Mouse (Mus musculus): ENCODE measurements around the gene Fam19a5.

Gene Fam19a5

GRCm38 (mm10) chr15:87765876-87766275, 221.8 kb downstream of the Fam19a5 start:
- DNase-seq: no peak

DNA sequence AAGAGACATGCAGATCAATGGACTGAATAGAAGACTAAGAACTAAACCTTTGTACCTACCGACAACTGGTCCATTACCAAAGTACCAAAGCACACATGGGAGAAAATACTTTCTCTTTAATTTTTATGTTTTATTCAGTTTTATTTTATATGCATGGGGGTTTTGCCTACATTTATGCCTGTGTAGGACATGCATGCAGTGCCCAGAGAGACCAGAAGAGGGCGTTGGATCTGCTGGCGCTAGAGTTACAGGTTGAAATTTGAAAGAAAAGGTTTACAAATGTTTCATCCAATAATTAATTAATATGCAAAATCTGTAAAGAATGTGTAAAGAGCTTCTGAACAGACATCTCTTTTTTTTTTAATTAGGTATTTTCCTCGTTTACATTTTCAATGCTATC, 229.9 kb downstream of the Fam19a5 start:
- no peak for DNase-seq

DNA sequence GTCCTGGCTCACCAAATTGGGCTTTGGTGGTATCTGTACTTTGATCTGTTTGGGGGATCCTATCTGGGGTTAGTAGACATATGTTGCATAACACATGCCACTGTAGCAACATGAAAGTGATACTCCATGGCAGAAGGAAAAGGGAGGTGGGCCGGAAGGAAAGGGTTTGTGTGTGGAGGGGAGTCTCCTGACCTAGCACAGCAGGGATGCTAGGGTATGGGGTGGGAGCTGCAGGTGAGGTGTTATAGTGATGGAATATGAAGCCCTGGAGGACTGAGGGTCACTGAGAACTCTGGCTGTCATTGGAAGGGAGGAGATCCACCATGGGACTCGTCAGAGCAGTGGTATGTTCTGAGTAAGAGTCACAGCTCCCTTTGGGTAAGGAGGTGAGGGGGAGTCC, 239.2 kb downstream of the Fam19a5 start:
- no peak for DNase-seq

GRCm38 (mm10) chr15:87789671-87790070, 245.6 kb downstream of the Fam19a5 start:
- no peak for DNase-seq

GRCm38 (mm10) chr15:87793661-87794060, 249.6 kb downstream of the Fam19a5 start:
- DNase-seq: no peak

- DNase-seq: no peak
Observed at GRCm38 (mm10) chr15:87796571-87796970, 252.5 kb downstream of the Fam19a5 start.

Data from cerebellum, postnatal 36 days (tissue).